Mouse (Mus musculus) hindbrain, embryonic 12.5 days (tissue): ENCODE data around the gene Hist1h2bn. TPM values are rescaled to one million over a fixed set of nuclear protein-coding genes. Genes with fewer than 3 reads are reported as not detected.
"Not testable (repeated sequence)": the region's sequence is repeated elsewhere in the genome, so short reads cannot be mapped to it uniquely, and the experiment has no call there.

Experiments used
- ATAC-seq: fragments of 200-750 bp; cut with Nextera tagmentation; 2 replicates; pipeline ENCODE4 v1.8.0; 2017; ENCODE audit warnings: moderate TSS enrichment; ENCODE audit not compliant: low FRiP score
- H3K27ac ChIP-seq: fragments of 300-500 bp; sonication (generic); 2 replicates; pipeline ENCODE4 v1.5.1; 2016; ENCODE audit warnings: mild to moderate bottlenecking
- H3K27me3 ChIP-seq: fragments of 300-500 bp; sonication (generic); 2 replicates; pipeline ENCODE4 v1.6.1; 2016; ENCODE audit warnings: mild to moderate bottlenecking
- H3K36me3 ChIP-seq: fragments of 300-500 bp; sonication (generic); 2 replicates; pipeline ENCODE4 v1.6.1; 2016; ENCODE audit warnings: mild to moderate bottlenecking
- H3K4me1 ChIP-seq: fragments of 300-500 bp; sonication (generic); 2 replicates; pipeline ENCODE4 v1.6.1; 2016
- H3K4me2 ChIP-seq: fragments of 300-500 bp; sonication (generic); replicated peaks from 2 replicates; pipeline ENCODE4 v1.6.1; 2016; ENCODE audit warnings: mild to moderate bottlenecking
- H3K4me3 ChIP-seq: fragments of 300-500 bp; sonication (generic); 2 replicates; pipeline ENCODE4 v1.5.1; 2016; ENCODE audit warnings: mild to moderate bottlenecking
- H3K9ac ChIP-seq: fragments of 300-500 bp; sonication (generic); 2 replicates; pipeline ENCODE4 v1.6.1; 2016; ENCODE audit warnings: mild to moderate bottlenecking, moderate library complexity
- H3K9me3 ChIP-seq: fragments of 300-500 bp; sonication (generic); replicated peaks from 2 replicates; pipeline ENCODE4 v1.6.1; 2016; ENCODE audit warnings: mild to moderate bottlenecking
- WGBS: fragments of 180-500 bp; shearing (Covaris S2); methylation state at CpG from one replicate; pipeline ENCODE4 v1.1.7; 2016; 5-methylcytosine and 5-hydroxymethylcytosine counted together
- polyA plus RNA-seq: library from polyadenylated mRNA; unstranded; fragments of >200 nt; fragmentation: Nextera tagmentation; extraction: Ambion mirVana; gene quantifications from 2 replicates; pipeline ENCODE4 v1.2.1, GENCODE M21; 2016

Gene Hist1h2bn
- polyA plus RNA-seq, 1 experiment from 2014 or later = 2.8 TPM

- Histone ChIP-seq H3K27ac (peak within 1 kb of the TSS; percentile 89), H3K4me1 (peaks cover 30% of the 10 kb centered on the region), H3K9ac (peak within 1 kb of the TSS; percentile 66), H3K4me3 (peak within 1 kb of the TSS; percentile 45), H3K4me2 (peak within 1 kb of the TSS; percentile 77)
- 1% methylated on average over 26 of the region's 56 CpGs for WGBS
- ATAC-seq = peak; percentile 46
- not testable (repeated sequence) for H3K36me3 ChIP-seq, H3K9me3 ChIP-seq, H3K27me3 ChIP-seq
Measured at GRCm38 (mm10) chr13:21717397-21718357, 36.2 kb upstream of the Hist1h2bn start, which contains the start of gene Hist1h3h. TSS of gene Hist1h3h (plus strand) at chr13:21717659.

DNA sequence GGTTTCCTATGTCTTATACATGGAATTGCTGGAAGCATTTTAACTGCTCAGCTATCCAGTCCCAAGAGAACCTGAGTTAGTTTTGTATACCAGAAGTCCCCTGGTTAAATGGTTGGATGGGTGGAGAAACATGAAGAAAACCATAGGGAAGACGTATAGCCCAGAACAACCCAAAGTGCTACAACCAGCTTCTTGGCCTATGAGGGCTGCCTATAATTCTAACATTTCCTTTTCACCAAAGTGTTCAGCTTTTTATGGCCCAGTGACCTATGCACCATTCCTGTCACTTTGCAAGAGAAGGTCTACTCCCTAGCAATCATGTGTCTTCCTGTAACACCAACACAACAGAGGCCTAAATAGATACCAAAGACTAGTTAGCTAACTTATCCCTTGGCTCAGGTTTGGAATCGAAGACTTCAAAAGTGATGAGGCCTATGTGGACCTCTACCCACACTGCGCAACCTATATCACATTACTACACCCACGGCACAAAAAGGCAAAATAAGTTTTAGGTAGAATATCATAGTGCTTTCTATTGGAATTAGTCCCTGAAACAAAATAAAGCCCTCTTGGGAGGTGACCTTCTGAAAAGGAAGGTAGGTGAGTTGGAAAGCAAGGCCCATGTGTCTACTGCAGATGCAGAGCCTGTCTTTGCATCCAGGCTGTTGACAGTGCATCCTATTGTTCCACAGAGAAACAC is 35.4 kb upstream of the Hist1h2bn start:
- H3K27me3 ChIP-seq = no peaks in the 10 kb centered on the region
- peaks cover 31% of the 10 kb centered on the region for H3K4me1 ChIP-seq
- H3K9ac ChIP-seq = peak overlapping the region; percentile 66
- no peaks in the 10 kb centered on the region for H3K36me3 ChIP-seq
- 60% methylated on average over 4 of the region's 4 CpGs for WGBS
- H3K27ac ChIP-seq = peak overlapping the region; percentile 84
- H3K9me3 ChIP-seq = no peaks in the 10 kb centered on the region
- no peak for ATAC-seq
- H3K4me3 ChIP-seq = peak overlapping the region; percentile 45
- H3K4me2 ChIP-seq = peak overlapping the region; percentile 68

DNA sequence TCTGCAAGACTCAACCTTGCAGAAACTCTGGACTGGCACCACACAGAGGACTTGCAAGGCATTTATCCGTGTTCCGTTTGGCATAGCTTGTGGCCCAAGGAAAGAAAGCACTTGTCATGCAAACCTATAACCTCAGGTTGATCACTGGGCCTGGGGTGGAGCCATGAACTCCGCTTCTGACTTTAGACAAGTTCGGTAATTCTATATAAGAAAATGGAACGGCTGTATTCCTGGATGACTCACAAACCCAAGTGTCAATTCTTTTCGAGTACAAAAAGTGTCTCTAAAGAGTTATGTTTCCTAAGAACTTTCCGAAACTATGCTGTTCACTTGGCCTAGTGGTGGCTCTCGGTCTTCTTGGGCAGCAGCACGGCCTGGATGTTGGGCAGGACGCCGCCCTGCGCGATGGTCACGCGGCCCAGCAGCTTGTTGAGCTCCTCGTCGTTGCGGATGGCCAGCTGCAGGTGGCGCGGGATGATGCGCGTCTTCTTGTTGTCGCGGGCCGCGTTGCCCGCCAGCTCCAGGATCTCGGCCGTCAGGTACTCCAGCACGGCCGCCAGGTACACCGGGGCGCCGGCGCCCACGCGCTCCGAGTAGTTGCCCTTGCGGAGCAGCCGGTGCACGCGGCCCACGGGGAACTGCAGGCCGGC is 32.7 kb upstream of the Hist1h2bn start:
- H3K27me3 ChIP-seq, H3K36me3 ChIP-seq, H3K9me3 ChIP-seq: not testable (repeated sequence)
- WGBS = 1% methylated on average over 23 of the region's 44 CpGs
- Histone ChIP-seq H3K9ac (peak overlapping the region; percentile 56; the same call in 1 of the 2 replicates), H3K4me2 (peak overlapping the region; percentile 59), H3K4me1 (peaks cover 23% of the 10 kb centered on the region), H3K4me3 (peak overlapping the region; percentile 34), H3K27ac (peak overlapping the region; percentile 88)
- ATAC-seq = peak; percentile 1

DNA sequence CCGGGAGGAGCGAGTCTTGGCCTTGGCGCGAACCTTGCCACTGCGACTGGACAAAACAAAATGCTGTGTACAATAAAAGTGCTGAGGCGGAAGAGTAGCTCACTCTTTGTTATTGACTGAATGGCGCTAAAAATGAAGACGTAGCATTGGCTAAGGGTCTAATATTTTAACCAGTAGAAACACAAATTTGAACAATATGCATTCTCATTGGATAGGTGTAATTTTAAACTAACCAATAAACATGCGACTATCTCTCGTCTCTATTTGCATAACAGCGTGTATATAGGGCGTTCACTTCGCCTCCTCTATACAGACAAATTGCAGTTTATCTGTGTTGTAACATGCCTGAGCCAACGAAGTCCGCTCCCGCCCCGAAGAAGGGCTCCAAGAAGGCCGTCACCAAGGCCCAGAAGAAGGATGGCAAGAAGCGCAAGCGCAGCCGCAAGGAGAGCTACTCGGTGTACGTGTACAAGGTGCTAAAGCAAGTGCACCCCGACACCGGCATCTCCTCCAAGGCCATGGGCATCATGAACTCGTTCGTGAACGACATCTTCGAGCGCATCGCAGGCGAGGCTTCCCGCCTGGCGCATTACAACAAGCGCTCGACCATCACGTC is 32.1 kb upstream of the Hist1h2bn start, which contains the start of gene Hist1h2bm:
Gene Hist1h2bm (plus strand): TSS at position 288 of the 616 bp plus-strand sequence.
- Histone ChIP-seq H3K4me1 (peaks cover 21% of the 10 kb centered on the region), H3K4me3 (peak within 1 kb of the TSS; percentile 34)
- WGBS = under 1% methylated on average over 37 of the region's 37 CpGs

DNA sequence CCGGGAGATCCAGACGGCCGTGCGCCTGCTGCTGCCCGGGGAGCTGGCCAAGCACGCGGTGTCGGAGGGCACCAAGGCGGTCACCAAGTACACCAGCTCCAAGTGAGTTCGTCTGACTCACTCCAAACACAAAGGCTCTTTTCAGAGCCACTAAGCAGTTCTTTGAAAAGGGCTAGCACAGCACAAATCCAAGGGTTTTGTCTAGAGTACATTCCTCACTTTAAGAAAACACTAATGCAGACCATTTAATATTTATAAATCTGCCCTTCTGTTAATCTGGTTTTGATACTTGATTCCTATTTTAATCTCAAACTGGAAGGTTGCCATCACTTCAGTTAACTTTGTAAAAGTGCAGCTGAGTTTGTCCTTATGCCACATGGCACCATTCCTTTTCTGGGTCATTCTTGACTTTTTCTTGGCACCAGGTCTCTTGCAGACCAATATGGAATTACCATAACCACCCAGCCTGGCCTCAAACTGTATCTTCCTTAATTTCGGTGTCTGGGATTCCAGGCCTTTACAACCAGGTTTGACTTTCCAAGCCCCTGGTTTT is 31.5 kb upstream of the Hist1h2bn start:
- Histone ChIP-seq H3K9me3 (no peaks in the 10 kb centered on the region), H3K4me1 (peaks cover 19% of the 10 kb centered on the region), H3K27ac (peak overlapping the region; percentile 88), H3K36me3 (no peaks in the 10 kb centered on the region), H3K4me2 (peak overlapping the region; percentile 59), H3K4me3 (peak overlapping the region; percentile 34), H3K9ac (peak overlapping the region; percentile 61), H3K27me3 (no peaks in the 10 kb centered on the region)
- ATAC-seq = peak; percentile 46
- WGBS = 2% methylated on average over 11 of the region's 11 CpGs

More for the DNA sequence above, 32.1 kb upstream of the Hist1h2bn start, which contains the start of gene Hist1h2bm:
- not testable (repeated sequence) for H3K9me3 ChIP-seq, H3K36me3 ChIP-seq, H3K27me3 ChIP-seq
- peak; percentile 97 for ATAC-seq
- Histone ChIP-seq H3K9ac (peak within 1 kb of the TSS; percentile 61), H3K4me2 (peak within 1 kb of the TSS; percentile 59), H3K27ac (peak within 1 kb of the TSS; percentile 88)

DNA sequence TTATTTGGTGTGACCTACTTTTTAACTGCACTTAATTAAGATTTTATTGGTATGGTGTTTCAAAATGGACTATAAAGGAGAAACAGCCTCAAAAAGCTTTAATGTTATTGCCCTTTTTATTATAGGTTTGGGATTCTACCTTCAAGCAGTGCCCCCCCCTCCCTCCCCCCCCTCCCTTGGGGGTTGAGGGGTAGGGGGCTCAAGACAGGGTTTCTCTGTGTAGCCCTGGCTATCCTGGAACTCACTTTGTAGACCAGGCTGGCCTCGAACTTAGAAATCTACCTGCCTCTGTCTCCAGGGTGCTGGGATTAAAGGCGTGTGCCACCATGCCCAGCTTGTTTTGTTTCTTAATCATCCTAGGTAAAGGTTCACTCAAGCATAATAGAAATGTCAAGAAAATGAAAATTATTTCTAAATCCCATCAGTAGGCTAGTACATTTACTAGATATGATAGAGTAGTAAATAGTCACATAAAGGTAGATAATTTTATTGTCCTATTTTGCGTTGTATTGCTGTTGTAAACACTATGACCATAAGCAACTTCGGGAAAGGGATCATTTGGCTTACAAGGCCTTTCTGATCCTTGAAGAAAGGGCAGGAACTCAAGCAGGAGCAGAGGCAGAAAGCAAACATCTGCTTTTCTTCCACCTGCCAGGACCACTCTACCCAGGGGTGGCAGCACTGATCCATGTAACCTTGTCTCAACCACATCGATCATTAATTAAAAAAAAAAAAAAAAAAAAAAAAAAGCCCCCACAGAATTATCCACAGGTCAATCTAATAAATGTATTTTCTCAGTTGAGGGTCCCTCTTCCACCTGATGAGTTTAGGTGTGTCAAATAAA is 30.7 kb upstream of the Hist1h2bn start:
- peaks cover 20% of the 10 kb centered on the region for H3K4me1 ChIP-seq
- H3K9ac ChIP-seq = no peak overlapping the region
- peak overlapping the region; percentile 59 for H3K4me2 ChIP-seq
- H3K27ac ChIP-seq = no peak overlapping the region
- H3K27me3 ChIP-seq = no peaks in the 10 kb centered on the region
- H3K4me3 ChIP-seq = 0 out of 2 replicates have a peak overlapping the region, but pooled peaks have one; percentile 34
- no peak for ATAC-seq
- WGBS = 32% methylated on average over 5 of the region's 5 CpGs
- no peaks in the 10 kb centered on the region for H3K9me3 ChIP-seq
- H3K36me3 ChIP-seq = no peaks in the 10 kb centered on the region

DNA sequence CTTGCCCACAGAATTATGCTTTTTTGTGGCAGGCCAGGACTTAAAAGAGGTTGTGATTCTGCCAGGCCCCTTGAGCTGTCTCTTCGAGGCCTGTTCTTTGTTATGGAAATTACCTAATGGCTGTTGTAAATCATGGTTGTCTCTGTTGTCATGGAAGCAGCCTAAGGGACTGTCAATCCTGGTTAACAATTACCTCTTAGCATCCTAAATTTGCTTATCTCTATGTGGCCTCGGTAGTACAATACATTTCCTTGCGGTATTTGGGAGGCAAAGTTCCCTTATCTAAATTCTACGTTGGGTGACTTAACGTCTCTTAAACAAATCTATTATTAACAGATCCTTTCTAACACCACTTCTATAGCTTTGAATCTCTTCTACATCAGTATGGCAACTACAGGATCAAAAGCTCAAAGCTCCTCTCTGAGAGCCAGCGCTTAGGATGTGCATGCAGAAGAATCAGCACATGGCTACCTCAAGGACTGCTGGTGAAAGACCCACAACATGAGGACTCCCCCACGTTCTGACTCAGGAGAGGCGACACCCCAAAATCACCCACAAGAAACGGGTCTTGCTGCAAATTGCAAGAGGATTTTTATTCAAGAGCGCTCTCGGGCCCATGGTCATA is 25.9 kb upstream of the Hist1h2bn start:
- ATAC-seq = peak; percentile 85
- H3K27me3 ChIP-seq = no peaks in the 10 kb centered on the region
- H3K4me3 ChIP-seq = no peak overlapping the region
- 0 out of 2 replicates have a peak overlapping the region, but pooled peaks have one; percentile 3 for H3K4me2 ChIP-seq
- WGBS = 28% methylated on average over 11 of the region's 11 CpGs
- H3K4me1 ChIP-seq = peaks cover 4% of the 10 kb centered on the region; the same call in 1 of the 2 replicates
- no peaks in the 10 kb centered on the region for H3K9me3 ChIP-seq
- H3K9ac ChIP-seq = no peak overlapping the region
- H3K36me3 ChIP-seq = no peaks in the 10 kb centered on the region
- peak overlapping the region; percentile 70 for H3K27ac ChIP-seq

DNA sequence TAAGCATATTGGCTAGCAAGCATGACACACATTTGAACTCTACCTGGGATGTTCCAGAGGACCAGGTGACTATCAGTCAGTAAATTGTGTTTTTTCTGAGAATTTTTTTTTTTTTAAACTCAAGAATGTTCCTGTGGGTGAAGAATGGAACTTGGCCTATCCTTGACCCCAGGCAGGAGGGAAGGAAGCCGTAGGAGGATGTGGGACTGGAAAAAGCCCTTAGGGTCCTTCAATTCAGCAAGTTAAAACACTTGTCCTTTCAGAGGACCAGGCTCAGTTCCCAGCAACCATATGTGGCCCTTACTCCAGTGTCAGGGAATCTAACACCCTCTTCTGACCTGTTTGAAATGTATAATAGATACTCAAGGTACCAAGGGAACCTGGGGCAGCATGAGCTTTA is 24.4 kb upstream of the Hist1h2bn start:
- H3K4me2 ChIP-seq = no peak overlapping the region
- H3K27me3 ChIP-seq = no peaks in the 10 kb centered on the region
- peaks cover 10% of the 10 kb centered on the region for H3K4me1 ChIP-seq
- H3K36me3 ChIP-seq = no peaks in the 10 kb centered on the region
- no peak overlapping the region for H3K4me3 ChIP-seq
- no peak overlapping the region for H3K27ac ChIP-seq
- no peak overlapping the region for H3K9ac ChIP-seq
- no peaks in the 10 kb centered on the region for H3K9me3 ChIP-seq
- no peak for ATAC-seq
- 50% methylated on average over 1 of the region's 1 CpGs for WGBS

GRCm38 (mm10) chr13:21733466-21733865 is 20.5 kb upstream of the Hist1h2bn start:
- Histone ChIP-seq H3K9ac (0 out of 2 replicates have a peak overlapping the region, but pooled peaks have one; percentile 2), H3K27ac (peak overlapping the region; percentile 98), H3K27me3 (no peaks in the 10 kb centered on the region), H3K36me3 (no peaks in the 10 kb centered on the region), H3K4me3 (no peak overlapping the region), H3K4me1 (peaks cover 10% of the 10 kb centered on the region), H3K4me2 (peak overlapping the region; percentile 62), H3K9me3 (no peaks in the 10 kb centered on the region)
- no peak; the same call in 1 of the 2 replicates for ATAC-seq
- WGBS = 65% methylated on average over 5 of the region's 5 CpGs
